Mouse (Mus musculus) G1E (cell line): ENCODE measurements around the gene Zcchc17.

Experiments
- CTCF ChIP-seq: IDR thresholded peaks from 2 replicates; pipeline ENCODE4 v1.5.1; 2012; ENCODE audit warnings: low read depth, low read length, inconsistent platforms, mixed read lengths
- GATA1 ChIP-seq: IDR thresholded peaks from 2 replicates; pipeline ENCODE4 v1.6.1; 2012; ENCODE audit warnings: borderline replicate concordance, low read length, inconsistent platforms, mixed read lengths

DNA sequence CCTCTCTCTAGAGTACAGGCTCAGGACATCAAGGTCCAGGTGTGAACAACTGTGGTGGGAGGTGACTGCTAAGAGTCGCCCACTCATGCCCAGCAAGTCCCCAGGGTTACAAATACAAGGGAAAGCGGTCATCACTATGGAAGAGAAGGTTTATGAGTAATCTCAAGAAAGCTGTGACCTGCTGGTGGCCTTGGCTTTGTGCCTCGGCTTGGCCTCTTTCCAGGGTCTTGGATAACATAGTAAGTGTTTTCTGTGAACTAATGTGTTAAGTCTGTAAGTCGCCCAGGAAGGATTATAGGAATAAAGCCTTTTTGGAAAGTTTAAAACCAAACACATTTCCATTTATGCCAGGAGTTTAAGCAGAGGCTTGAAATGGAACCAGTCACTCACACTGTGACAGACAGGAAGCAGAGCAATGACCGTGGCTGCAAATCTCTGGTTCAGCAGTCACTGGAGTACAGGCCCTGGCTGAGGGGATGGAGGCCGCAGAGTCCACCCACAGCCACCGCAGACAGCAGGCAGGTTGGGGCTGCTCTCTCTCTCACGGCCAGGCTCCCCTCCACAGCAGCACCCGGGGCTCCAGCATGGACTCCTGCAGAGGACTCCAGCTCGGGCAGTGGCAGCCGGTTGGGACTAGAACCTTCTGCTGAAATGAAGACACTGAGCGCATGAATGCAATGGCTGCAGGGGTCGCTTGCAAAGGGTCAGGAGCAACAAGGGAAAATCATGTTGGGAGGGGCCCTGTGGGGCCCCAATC is 43.8 kb downstream of the Zcchc17 start:
- no peak for TF ChIP-seq CTCF
- no peak for TF ChIP-seq GATA1
